Mouse (Mus musculus) embryonic fibroblast, embryonic 13.5 days (primary cell): ENCODE results near the gene Dgke. TPM values are rescaled to one million over a fixed set of nuclear protein-coding genes. Genes with fewer than 3 reads are reported as not detected.

ENCODE experiments used
- H3K27ac ChIP-seq: 2 replicates; pipeline ENCODE4 v1.5.1; 2012; ENCODE audit warnings: low read length, control low read depth, inconsistent platforms; ENCODE audit not compliant: insufficient read depth
- H3K4me1 ChIP-seq: 2 replicates; pipeline ENCODE4 v1.6.1; 2011; ENCODE audit warnings: low read length; ENCODE audit not compliant: control insufficient read depth, insufficient read depth
- H3K4me3 ChIP-seq: 2 replicates; pipeline ENCODE4 v1.5.1; 2011; ENCODE audit warnings: mild to moderate bottlenecking, control low read depth, low read length; ENCODE audit not compliant: insufficient read depth
- CTCF ChIP-seq: IDR thresholded peaks from 2 replicates; pipeline ENCODE4 v1.5.1; 2011; ENCODE audit warnings: mild to moderate bottlenecking, control low read depth, low read length, moderate library complexity, borderline replicate concordance; ENCODE audit not compliant: insufficient read depth
- POLR2A ChIP-seq: IDR thresholded peaks from 2 replicates; pipeline ENCODE4 v1.6.1; 2011; ENCODE audit warnings: low read depth, mild to moderate bottlenecking, control low read depth, low read length, moderate library complexity
- polyA plus RNA-seq: library from polyadenylated mRNA; stranded (reverse); fragments of >200 nt; gene quantifications from 2 replicates; pipeline ENCODE4 v1.2.4, GENCODE M21; 2011; ENCODE audit warnings: low read depth; ENCODE audit not compliant: missing spikeins, insufficient read length

Gene Dgke
- polyA plus RNA-seq, 1 experiment = 7.8 TPM

GRCm38 (mm10) chr11:89023477-89023876, 43.2 kb downstream of the Dgke start:
- H3K4me1 ChIP-seq = peaks cover 5% of the 10 kb centered on the region
- H3K4me3 ChIP-seq = no peak overlapping the region
- TF ChIP-seq CTCF (no peak), POLR2A (no peak)
- no peak overlapping the region for H3K27ac ChIP-seq

DNA sequence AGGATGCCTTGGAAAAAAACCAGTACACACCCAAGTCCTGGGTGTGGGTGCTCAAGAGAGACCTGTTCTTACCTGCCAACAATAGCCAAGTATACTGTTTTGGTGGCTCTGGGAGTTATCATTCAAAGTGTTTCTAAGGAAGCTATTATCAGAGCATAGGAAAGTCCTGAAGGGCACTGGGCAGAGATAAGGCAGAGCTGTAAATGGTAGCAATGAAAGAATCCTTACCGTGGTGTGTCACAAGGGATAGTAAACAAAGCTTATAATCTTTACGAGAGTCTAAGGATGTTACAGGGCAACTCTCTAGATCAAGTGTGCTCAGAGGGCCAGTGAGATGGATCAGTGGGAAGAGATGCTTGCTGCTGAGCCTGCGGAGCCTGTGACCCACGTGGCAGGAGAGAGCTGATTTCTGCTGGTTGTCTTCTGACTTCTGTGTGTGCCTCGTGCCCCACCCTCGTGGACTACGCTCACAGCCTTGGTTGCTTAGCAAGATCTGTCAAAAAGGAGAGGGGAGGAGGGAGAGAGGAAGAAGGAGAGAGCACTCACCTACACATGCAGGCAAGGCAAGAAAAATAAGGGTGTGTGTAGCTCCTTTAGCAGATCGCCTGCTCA, 44.4 kb downstream of the Dgke start:
- Histone ChIP-seq H3K4me3 (no peak overlapping the region), H3K4me1 (peaks cover 5% of the 10 kb centered on the region), H3K27ac (no peak overlapping the region)
- TF ChIP-seq POLR2A (no peak), CTCF (no peak)

GRCm38 (mm10) chr11:89021687-89022086, 45.0 kb downstream of the Dgke start:
- no peak for TF ChIP-seq POLR2A
- TF ChIP-seq CTCF = no peak
- peaks cover 5% of the 10 kb centered on the region for H3K4me1 ChIP-seq
- no peak overlapping the region for H3K4me3 ChIP-seq
- no peak overlapping the region for H3K27ac ChIP-seq

DNA sequence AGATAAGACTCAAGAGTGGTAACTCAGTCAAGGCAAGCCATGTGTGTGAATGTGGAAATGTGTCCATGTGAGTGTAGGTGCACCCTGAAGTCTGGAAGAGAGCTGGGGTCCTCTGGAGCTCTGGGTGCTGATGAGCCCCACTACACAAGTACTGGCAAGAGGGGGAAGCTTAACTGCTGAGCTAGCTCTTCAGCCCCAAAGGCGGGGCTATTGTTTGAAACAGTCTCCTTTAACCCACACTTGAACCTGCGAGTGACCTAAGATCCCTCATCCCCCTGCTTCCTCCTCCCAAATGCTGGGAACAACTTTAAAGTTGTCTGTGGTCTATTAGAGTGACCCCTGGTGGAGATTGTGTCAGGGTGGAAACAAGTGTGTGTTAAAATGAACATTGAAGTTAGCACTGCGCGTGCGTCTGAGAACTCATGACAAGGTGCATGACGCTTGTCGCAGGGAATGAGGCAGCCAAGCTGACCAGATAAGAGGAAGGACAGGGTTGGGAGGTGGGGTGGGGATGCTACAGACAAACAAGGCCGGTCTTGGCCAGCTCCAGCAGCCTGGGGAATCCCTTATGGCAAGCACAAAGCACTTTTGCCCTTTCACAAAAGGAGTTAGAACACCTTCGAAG, 45.9 kb downstream of the Dgke start:
- H3K27ac ChIP-seq = no peak overlapping the region
- H3K4me1 ChIP-seq = peaks cover 5% of the 10 kb centered on the region
- no peak for TF ChIP-seq POLR2A
- no peak for TF ChIP-seq CTCF
- no peak overlapping the region for H3K4me3 ChIP-seq

GRCm38 (mm10) chr11:89017514-89018182, 49.0 kb downstream of the Dgke start:
- no peak overlapping the region for H3K27ac ChIP-seq
- TF ChIP-seq POLR2A (no peak), CTCF (no peak)
- no peaks in the 10 kb centered on the region; the same call in 1 of the 2 replicates for H3K4me1 ChIP-seq
- no peak overlapping the region for H3K4me3 ChIP-seq

DNA sequence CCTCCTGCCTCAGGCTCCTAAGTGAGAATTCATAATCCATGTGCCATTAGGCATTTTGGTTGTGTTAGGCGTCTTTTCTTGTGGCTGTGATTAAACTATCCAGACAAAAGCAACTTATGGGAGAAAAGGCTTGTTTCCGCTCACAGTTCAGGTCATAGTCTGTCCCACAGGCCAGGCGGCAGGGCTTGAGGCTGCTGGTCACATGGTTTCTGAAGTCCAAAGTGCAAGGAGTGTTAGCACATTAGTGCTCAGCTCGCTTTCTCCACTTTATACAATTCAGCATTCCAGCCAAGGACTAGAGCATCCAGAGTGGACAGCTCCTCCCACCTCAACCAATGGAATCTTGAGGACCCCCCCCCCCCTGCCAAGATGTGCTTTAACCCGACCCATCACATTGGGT, 54.4 kb downstream of the Dgke start:
- TF ChIP-seq POLR2A = no peak
- H3K27ac ChIP-seq = no peak overlapping the region

DNA sequence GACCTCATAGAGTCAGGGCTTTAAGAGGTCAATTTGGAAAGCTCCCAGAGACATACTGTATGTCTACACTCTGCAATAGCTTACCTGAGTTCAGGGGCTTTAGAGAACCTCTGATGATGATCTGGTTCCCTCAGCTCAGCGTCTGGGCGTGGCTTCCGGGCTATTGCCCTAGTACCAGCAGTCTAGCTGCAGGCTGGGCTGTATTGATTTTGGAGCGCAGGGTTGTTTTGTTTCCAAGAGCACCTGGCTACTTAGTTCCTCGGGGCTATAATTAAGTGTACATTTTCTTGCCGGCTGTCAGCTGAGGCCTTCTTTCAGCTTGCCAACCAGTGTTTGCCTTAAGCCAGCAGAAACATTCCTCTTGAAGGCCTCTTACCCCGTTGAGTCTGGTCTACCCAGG, 57.2 kb downstream of the Dgke start:
- Histone ChIP-seq H3K27ac (no peak overlapping the region), H3K4me1 (no peaks in the 10 kb centered on the region), H3K4me3 (no peak overlapping the region)
- no peak for TF ChIP-seq POLR2A
- no peak for TF ChIP-seq CTCF

More for the DNA sequence above, 54.4 kb downstream of the Dgke start:
- Histone ChIP-seq H3K4me1 (no peaks in the 10 kb centered on the region), H3K4me3 (no peak overlapping the region)

GRCm38 (mm10) chr11:89009066-89009465, 57.6 kb downstream of the Dgke start:
- no peaks in the 10 kb centered on the region for H3K4me1 ChIP-seq
- TF ChIP-seq CTCF (no peak), POLR2A (no peak)
- no peak overlapping the region for H3K27ac ChIP-seq
- H3K4me3 ChIP-seq = no peak overlapping the region

DNA sequence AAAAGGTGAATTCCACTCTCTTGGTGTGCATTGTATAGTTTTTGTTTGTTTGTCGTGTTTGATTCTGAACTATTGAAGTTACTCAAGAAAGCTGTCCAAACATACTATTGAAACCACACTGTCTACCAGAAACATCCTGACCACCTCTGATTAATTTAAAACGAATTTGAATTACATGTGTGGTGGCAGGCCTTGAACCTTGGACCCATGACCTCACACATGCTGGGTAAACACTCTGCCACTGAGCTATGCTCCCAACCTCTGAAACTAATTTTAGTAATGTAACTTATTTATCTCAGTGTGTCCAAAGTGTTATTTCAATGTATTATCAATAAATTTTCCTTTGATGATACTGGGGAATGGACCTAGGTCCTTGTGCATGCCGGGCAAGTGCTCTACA, 59.1 kb downstream of the Dgke start:
- H3K4me1 ChIP-seq = no peaks in the 10 kb centered on the region
- no peak overlapping the region for H3K27ac ChIP-seq
- TF ChIP-seq CTCF = no peak
- TF ChIP-seq POLR2A = no peak
- H3K4me3 ChIP-seq = no peak overlapping the region

- no peak overlapping the region for H3K27ac ChIP-seq
- peaks cover 3% of the 10 kb centered on the region; the same call in 1 of the 2 replicates for H3K4me1 ChIP-seq
- no peak overlapping the region for H3K4me3 ChIP-seq
- TF ChIP-seq POLR2A (no peak), CTCF (no peak)
Measured at GRCm38 (mm10) chr11:89006404-89006803, 60.2 kb downstream of the Dgke start.
